27 mouse cellular contexts compared by ENCODE assay signal in the genomic region with DNA sequence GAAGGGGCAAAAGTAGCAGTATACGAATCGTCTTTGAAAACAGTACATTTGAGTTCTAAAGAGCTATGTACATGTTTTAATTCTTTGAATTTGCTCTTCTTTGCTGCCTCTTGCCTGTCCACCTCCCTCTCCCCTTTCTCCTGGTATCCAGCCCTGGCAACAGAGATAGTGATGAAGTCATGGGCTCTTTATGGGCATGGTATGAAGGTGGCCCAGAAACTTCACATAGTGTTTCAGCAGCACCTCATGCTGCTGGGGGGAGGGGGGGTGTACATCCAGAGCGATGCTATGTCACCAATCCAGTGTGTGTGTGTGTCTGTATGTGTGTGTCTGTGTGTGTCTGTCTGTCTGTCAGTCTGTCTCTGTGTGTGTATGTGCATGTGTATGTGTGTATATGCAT.
DNase-seq lines count a peak whose midpoint lies in the region; ATAC-seq and TF ChIP-seq lines count a peak whose summit lies in the region.
"Had no signal": no experiment of that assay in that cellular context is flagged by ENCODE, and none has a peak within 500 bp of the region (broad histone marks: within the 10 kb centered on the region; RNA-seq: fewer than 3 reads in every experiment).

No protein-coding gene starts in this region.

- no peaks in the 10 kb centered on the region for H3K27me3 ChIP-seq in heart, embryonic 13.5 days (replicated peaks)
- H3K27me3 ChIP-seq in intestine, embryonic 14.5 days (replicated peaks; ENCODE audit: control insufficient read depth, insufficient read depth, low read length): no peaks in the 10 kb centered on the region
- no peaks in the 10 kb centered on the region for H3K27me3 ChIP-seq in intestine, postnatal 0 days (replicated peaks; ENCODE audit: control insufficient read depth, insufficient read depth, low read length)
- H3K27me3 ChIP-seq in lung, embryonic 14.5 days (ENCODE audit: insufficient read depth, low read length): no peaks in the 10 kb centered on the region
- no peaks in the 10 kb centered on the region for H3K27me3 ChIP-seq in stomach, postnatal 0 days (ENCODE audit: control insufficient read depth, insufficient read depth, low read length)
- H3K27me3 ChIP-seq in midbrain, embryonic 13.5 days: no peaks in the 10 kb centered on the region
- H3K27me3 ChIP-seq: embryonic facial prominence, embryonic 12.5 days; hindbrain, embryonic 13.5 days; limb, embryonic 13.5 days; liver, embryonic 12.5 days; neural tube, embryonic 12.5 days had no signal

- no peak for DNase-seq in heart, adult 9 months (ENCODE audit: low spot score in 2 of 2)
- DNase-seq in intestine, embryonic 14.5 days (ENCODE audit: low spot score): no peak
- no peak for DNase-seq in lung, embryonic 14.5 days
- DNase-seq in lung, postnatal 25 days (ENCODE audit: low spot score): no peak
- DNase-seq in stomach, postnatal 0 days (ENCODE audit: low spot score): no peak
- DNase-seq: adrenal gland, postnatal 14 days; cerebellum, adult 11 months; cerebellum, adult 9-10 months; cerebellum, postnatal 36 days; embryo, embryonic 11 days; heart, postnatal 36 days; kidney, adult 8-10 months; kidney, postnatal 14 days; lung, adult 18-20 months; lung, postnatal 10 days; right cerebral cortex, postnatal 4 days had no signal

- no peak for TF ChIP-seq CTCF in intestine, postnatal 0 days (IDR thresholded peaks at IDR 0.05; ENCODE audit: low read depth)
- no peak for TF ChIP-seq CTCF in lung, embryonic 14.5 days (IDR thresholded peaks at IDR 0.05; ENCODE audit: low read depth)
- no peak for TF ChIP-seq CTCF in stomach, postnatal 0 days (IDR thresholded peaks at IDR 0.05; ENCODE audit: low read depth)

- no peak overlapping the region for H3K9ac ChIP-seq in heart, embryonic 13.5 days
- no peak overlapping the region for H3K9ac ChIP-seq in intestine, embryonic 14.5 days (ENCODE audit: low read length)
- no peak overlapping the region for H3K9ac ChIP-seq in intestine, postnatal 0 days (ENCODE audit: low read depth, low read length)
- H3K9ac ChIP-seq in lung, embryonic 14.5 days: no peak overlapping the region
- H3K9ac ChIP-seq in stomach, postnatal 0 days (ENCODE audit: low read length): no peak overlapping the region
- no peak overlapping the region for H3K9ac ChIP-seq in midbrain, embryonic 13.5 days (replicated peaks)
- H3K9ac ChIP-seq: embryonic facial prominence, embryonic 12.5 days; hindbrain, embryonic 13.5 days; limb, embryonic 13.5 days; liver, embryonic 12.5 days; neural tube, embryonic 12.5 days had no signal

- no peak overlapping the region; the same call in 1 of the 2 replicates for H3K27ac ChIP-seq in heart, embryonic 13.5 days (replicated peaks)
- H3K27ac ChIP-seq in intestine, embryonic 14.5 days (ENCODE audit: low read depth): peak overlapping the region; percentile 68; the same call in 1 of the 2 replicates
- no peak overlapping the region for H3K27ac ChIP-seq in intestine, postnatal 0 days (ENCODE audit: low read depth, low read length)
- H3K27ac ChIP-seq in lung, embryonic 14.5 days (ENCODE audit: low read depth): peak overlapping the region; percentile 46; the same call in 1 of the 2 replicates
- peak overlapping the region; percentile 58; the same call in 1 of the 2 replicates for H3K27ac ChIP-seq in stomach, postnatal 0 days (replicated peaks)
- H3K27ac ChIP-seq in midbrain, embryonic 13.5 days: no peak overlapping the region
- H3K27ac ChIP-seq: embryonic facial prominence, embryonic 12.5 days; hindbrain, embryonic 13.5 days; limb, embryonic 13.5 days; liver, embryonic 12.5 days; neural tube, embryonic 12.5 days had no signal

- WGBS in heart, embryonic 13.5 days: 77% methylated on average over 3 of the region's 3 CpGs
- WGBS in intestine, embryonic 14.5 days: 89% methylated on average over 3 of the region's 3 CpGs
- 93% methylated on average over 3 of the region's 3 CpGs for WGBS in intestine, postnatal 0 days
- WGBS in lung, embryonic 14.5 days: 95% methylated on average over 3 of the region's 3 CpGs
- WGBS in stomach, postnatal 0 days: 91% methylated on average over 3 of the region's 3 CpGs
- WGBS in midbrain, embryonic 13.5 days: 85% methylated on average over 3 of the region's 3 CpGs

- TF ChIP-seq EP300 in stomach, postnatal 0 days (optimal IDR thresholded peaks at IDR 0.05): no peak

- no peak overlapping the region for H3K4me2 ChIP-seq in heart, embryonic 13.5 days
- H3K4me2 ChIP-seq in intestine, embryonic 14.5 days (ENCODE audit: low read length): no peak overlapping the region
- no peak overlapping the region for H3K4me2 ChIP-seq in intestine, postnatal 0 days (replicated peaks; ENCODE audit: low read depth)
- no peak overlapping the region for H3K4me2 ChIP-seq in lung, embryonic 14.5 days
- no peak overlapping the region for H3K4me2 ChIP-seq in stomach, postnatal 0 days (replicated peaks; ENCODE audit: low read depth)
- H3K4me2 ChIP-seq in midbrain, embryonic 13.5 days (replicated peaks): no peak overlapping the region
- H3K4me2 ChIP-seq: embryonic facial prominence, embryonic 12.5 days; hindbrain, embryonic 13.5 days; limb, embryonic 13.5 days; liver, embryonic 12.5 days; neural tube, embryonic 12.5 days had no signal

- H3K9me3 ChIP-seq in heart, embryonic 13.5 days: no peaks in the 10 kb centered on the region
- no peaks in the 10 kb centered on the region for H3K9me3 ChIP-seq in intestine, embryonic 14.5 days (ENCODE audit: control insufficient read depth, low read length)
- H3K9me3 ChIP-seq in intestine, postnatal 0 days (ENCODE audit: control insufficient read depth): no peaks in the 10 kb centered on the region
- H3K9me3 ChIP-seq in lung, embryonic 14.5 days (ENCODE audit: low read depth, low read length): no peaks in the 10 kb centered on the region
- no peaks in the 10 kb centered on the region for H3K9me3 ChIP-seq in stomach, postnatal 0 days (ENCODE audit: control insufficient read depth, low read length)
- H3K9me3 ChIP-seq in midbrain, embryonic 13.5 days: no peaks in the 10 kb centered on the region
- H3K9me3 ChIP-seq: embryonic facial prominence, embryonic 12.5 days; hindbrain, embryonic 13.5 days; limb, embryonic 13.5 days; liver, embryonic 12.5 days; neural tube, embryonic 12.5 days had no signal

- no peaks in the 10 kb centered on the region for H3K36me3 ChIP-seq in heart, embryonic 13.5 days
- no peaks in the 10 kb centered on the region for H3K36me3 ChIP-seq in intestine, embryonic 14.5 days (ENCODE audit: control insufficient read depth, insufficient read depth, low read length)
- no peaks in the 10 kb centered on the region for H3K36me3 ChIP-seq in intestine, postnatal 0 days (ENCODE audit: control insufficient read depth, insufficient read depth)
- no peaks in the 10 kb centered on the region for H3K36me3 ChIP-seq in lung, embryonic 14.5 days (ENCODE audit: insufficient read depth)
- no peaks in the 10 kb centered on the region; the same call in 1 of the 2 replicates for H3K36me3 ChIP-seq in stomach, postnatal 0 days (ENCODE audit: control insufficient read depth, insufficient read depth, low read length)
- no peaks in the 10 kb centered on the region for H3K36me3 ChIP-seq in midbrain, embryonic 13.5 days
- H3K36me3 ChIP-seq: embryonic facial prominence, embryonic 12.5 days; hindbrain, embryonic 13.5 days; limb, embryonic 13.5 days; liver, embryonic 12.5 days; neural tube, embryonic 12.5 days had no signal

- ATAC-seq in heart, embryonic 13.5 days (ENCODE audit: extremely low read depth, insufficient number of reproducible peaks, low FRiP score, low TSS enrichment): 0 out of 2 replicates have a peak, but pooled peaks have one; percentile 21
- no peak for ATAC-seq in intestine, embryonic 14.5 days (replicated peaks; ENCODE audit: low FRiP score, low TSS enrichment, low read depth)
- no peak for ATAC-seq in intestine, postnatal 0 days
- ATAC-seq in lung, embryonic 14.5 days (ENCODE audit: insufficient read depth): no peak
- ATAC-seq in stomach, postnatal 0 days (ENCODE audit: low FRiP score, low TSS enrichment): peak; percentile 28; the same call in 1 of the 2 replicates
- no peak for ATAC-seq in midbrain, embryonic 13.5 days
- ATAC-seq: CD4-positive, CD25-positive, alpha-beta regulatory T cell, adult 4 months; forebrain, embryonic 14.5 days; liver, embryonic 12.5 days had no signal

- no peak overlapping the region for H3K4me3 ChIP-seq in heart, embryonic 13.5 days
- H3K4me3 ChIP-seq in intestine, embryonic 14.5 days (ENCODE audit: low read depth, low read length): no peak overlapping the region
- H3K4me3 ChIP-seq in intestine, postnatal 0 days (ENCODE audit: low read depth, low read length): no peak overlapping the region
- no peak overlapping the region for H3K4me3 ChIP-seq in lung, embryonic 14.5 days (ENCODE audit: low read depth, low read length)
- H3K4me3 ChIP-seq in stomach, postnatal 0 days (ENCODE audit: low read depth, low read length): no peak overlapping the region
- H3K4me3 ChIP-seq in midbrain, embryonic 13.5 days (replicated peaks): no peak overlapping the region
- H3K4me3 ChIP-seq: embryonic facial prominence, embryonic 12.5 days; hindbrain, embryonic 13.5 days; limb, embryonic 13.5 days; liver, embryonic 12.5 days; myocyte; neural tube, embryonic 12.5 days had no signal

- peaks cover 57% of the 10 kb centered on the region for H3K4me1 ChIP-seq in heart, embryonic 13.5 days
- H3K4me1 ChIP-seq in intestine, embryonic 14.5 days (replicated peaks; ENCODE audit: control insufficient read depth, insufficient read depth, low read length): peaks cover 19% of the 10 kb centered on the region
- no peaks in the 10 kb centered on the region for H3K4me1 ChIP-seq in intestine, postnatal 0 days (replicated peaks; ENCODE audit: control insufficient read depth, insufficient read depth, low read length)
- H3K4me1 ChIP-seq in lung, embryonic 14.5 days (ENCODE audit: insufficient read depth): peaks cover 26% of the 10 kb centered on the region
- H3K4me1 ChIP-seq in stomach, postnatal 0 days (replicated peaks; ENCODE audit: control insufficient read depth, insufficient read depth): no peaks in the 10 kb centered on the region
- no peaks in the 10 kb centered on the region for H3K4me1 ChIP-seq in midbrain, embryonic 13.5 days (replicated peaks)
- H3K4me1 ChIP-seq: hindbrain, embryonic 13.5 days; limb, embryonic 13.5 days; liver, embryonic 12.5 days; neural tube, embryonic 12.5 days had no signal

Comparison
In these comparisons a context has a peak if more than half of its experiments do, and no peak if none do; other contexts are left out.
1. H3K27ac ChIP-seq: peak in intestine, embryonic 14.5 days (single experiment), lung, embryonic 14.5 days (single experiment) and stomach, postnatal 0 days (single experiment); none in heart, embryonic 13.5 days (single experiment), intestine, postnatal 0 days (single experiment) and midbrain, embryonic 13.5 days (single experiment).
2. ATAC-seq: peak in heart, embryonic 13.5 days (single experiment) and stomach, postnatal 0 days (single experiment); none in intestine, embryonic 14.5 days (single experiment), intestine, postnatal 0 days (single experiment), lung, embryonic 14.5 days (single experiment) and midbrain, embryonic 13.5 days (single experiment).